Mouse (Mus musculus) brain, embryonic 14.5 days (tissue): ENCODE data around the gene Lect2.

Experiments used
- CTCF ChIP-seq: fragments of 200-500 bp; IDR thresholded peaks from 2 replicates; pipeline ENCODE4 v1.5.1; 2012; ENCODE audit warnings: inconsistent platforms, mild to moderate bottlenecking, moderate library complexity, borderline replicate concordance; ENCODE audit not compliant: insufficient read depth, insufficient read length; ENCODE audit errors: extremely low read depth
- POLR2A ChIP-seq: fragments of 200-500 bp; IDR thresholded peaks from 2 replicates; pipeline ENCODE4 v1.6.1; 2012; ENCODE audit warnings: mild to moderate bottlenecking, inconsistent platforms, borderline replicate concordance; ENCODE audit not compliant: poor library complexity, insufficient read depth, insufficient read length, severe bottlenecking; ENCODE audit errors: extremely low read depth

GRCm38 (mm10) chr13:56539846-56540245 is 8.5 kb downstream of the Lect2 start:
- TF ChIP-seq CTCF = no peak
- no peak for TF ChIP-seq POLR2A
